Mouse (Mus musculus): ENCODE measurements around the gene Tpi1. TPM values are rescaled to one million over a fixed set of nuclear protein-coding genes. Genes with fewer than 3 reads are reported as not detected.

The Tpi1 gene
- total and polyA plus RNA-seq, 2 experiments from 2014 or later = 338 to 354 TPM

GRCm38 (mm10) chr6:124820891-124821290 is 6.8 kb upstream of the Tpi1 start:
- H3K9ac ChIP-seq = no peak overlapping the region
- no peaks in the 10 kb centered on the region for H3K4me1 ChIP-seq (ENCODE audit: insufficient read depth)
- DNase-seq (no peak), ATAC-seq (no peak)
- no peaks in the 10 kb centered on the region for H3K9me3 ChIP-seq (ENCODE audit: low read length)
- no peak for TF ChIP-seq CTCF (IDR thresholded peaks at IDR 0.05; ENCODE audit: low read depth)
- H3K4me3 ChIP-seq (ENCODE audit: low read depth, low read length) = no peak overlapping the region
- no peak overlapping the region for H3K27ac ChIP-seq (ENCODE audit: low read depth, low read length)
- peaks cover 97% of the 10 kb centered on the region for H3K36me3 ChIP-seq (ENCODE audit: insufficient read depth)
- H3K27me3 ChIP-seq (ENCODE audit: insufficient read depth, low read length) = no peaks in the 10 kb centered on the region
- 95% methylated on average over 5 of the region's 5 CpGs for WGBS
- no peak overlapping the region for H3K4me2 ChIP-seq (ENCODE audit: low read depth)

GRCm38 (mm10) chr6:124817971-124818370 is 3.9 kb upstream of the Tpi1 start:
- no peak overlapping the region for H3K9ac ChIP-seq
- TF ChIP-seq CTCF (IDR thresholded peaks at IDR 0.05; ENCODE audit: low read depth) = no peak
- peaks cover 9% of the 10 kb centered on the region for H3K4me1 ChIP-seq (ENCODE audit: insufficient read depth)
- H3K36me3 ChIP-seq (ENCODE audit: insufficient read depth) = peaks cover 74% of the 10 kb centered on the region
- no peak overlapping the region for H3K4me3 ChIP-seq (ENCODE audit: low read depth, low read length)
- DNase-seq (no peak), ATAC-seq (no peak)
- WGBS = 92% methylated on average over 8 of the region's 8 CpGs
- no peaks in the 10 kb centered on the region for H3K27me3 ChIP-seq (ENCODE audit: insufficient read depth, low read length)
- H3K4me2 ChIP-seq (ENCODE audit: low read depth) = no peak overlapping the region
- H3K9me3 ChIP-seq (ENCODE audit: low read length) = no peaks in the 10 kb centered on the region
- H3K27ac ChIP-seq (ENCODE audit: low read depth, low read length) = no peak overlapping the region

GRCm38 (mm10) chr6:124817563-124817962 is 3.5 kb upstream of the Tpi1 start:
- H3K27me3 ChIP-seq (ENCODE audit: insufficient read depth, low read length) = no peaks in the 10 kb centered on the region
- no peak overlapping the region for H3K4me3 ChIP-seq (ENCODE audit: low read depth, low read length)
- peaks cover 13% of the 10 kb centered on the region for H3K4me1 ChIP-seq (ENCODE audit: insufficient read depth)
- TF ChIP-seq CTCF (IDR thresholded peaks at IDR 0.05; ENCODE audit: low read depth) = no peak
- no peak overlapping the region for H3K4me2 ChIP-seq (ENCODE audit: low read depth)
- peaks cover 70% of the 10 kb centered on the region for H3K36me3 ChIP-seq (ENCODE audit: insufficient read depth)
- H3K9me3 ChIP-seq (ENCODE audit: low read length) = no peaks in the 10 kb centered on the region
- DNase-seq (no peak), ATAC-seq (no peak)
- 94% methylated on average over 8 of the region's 8 CpGs for WGBS
- H3K27ac ChIP-seq (ENCODE audit: low read depth, low read length) = no peak overlapping the region
- no peak overlapping the region for H3K9ac ChIP-seq

GRCm38 (mm10) chr6:124817125-124817524 is 3.0 kb upstream of the Tpi1 start:
- H3K9ac ChIP-seq = no peak overlapping the region
- H3K4me3 ChIP-seq (ENCODE audit: low read depth, low read length) = no peak overlapping the region
- no peaks in the 10 kb centered on the region for H3K27me3 ChIP-seq (ENCODE audit: insufficient read depth, low read length)
- no peak for ATAC-seq
- TF ChIP-seq CTCF (IDR thresholded peaks at IDR 0.05; ENCODE audit: low read depth) = no peak
- H3K4me2 ChIP-seq (ENCODE audit: low read depth) = no peak overlapping the region
- H3K4me1 ChIP-seq (ENCODE audit: insufficient read depth) = peaks cover 17% of the 10 kb centered on the region
- no peak overlapping the region for H3K27ac ChIP-seq (ENCODE audit: low read depth, low read length)
- no peaks in the 10 kb centered on the region for H3K9me3 ChIP-seq (ENCODE audit: low read length)
- no peak for DNase-seq
- peaks cover 68% of the 10 kb centered on the region for H3K36me3 ChIP-seq (ENCODE audit: insufficient read depth)
- WGBS = 96% methylated on average over 11 of the region's 11 CpGs

- peaks cover 68% of the 10 kb centered on the region for H3K36me3 ChIP-seq (ENCODE audit: insufficient read depth)
These were observed 2.5 kb upstream of the Tpi1 start for GRCm38 (mm10) chr6:124816611-124817010.

GRCm38 (mm10) chr6:124814858-124815774 is 1.0 kb upstream of the Tpi1 start:
- no peak for DNase-seq
- Histone ChIP-seq H3K36me3 (ENCODE audit: insufficient read depth) (peaks cover 59% of the 10 kb centered on the region), H3K4me2 (ENCODE audit: low read depth) (no peak overlapping the region), H3K9ac (no peak overlapping the region), H3K27ac (ENCODE audit: low read depth, low read length) (no peak overlapping the region), H3K9me3 (ENCODE audit: low read length) (no peaks in the 10 kb centered on the region), H3K4me3 (ENCODE audit: low read depth, low read length) (no peak overlapping the region), H3K4me1 (ENCODE audit: insufficient read depth) (peaks cover 17% of the 10 kb centered on the region), H3K27me3 (ENCODE audit: insufficient read depth, low read length) (no peaks in the 10 kb centered on the region)
- WGBS = 60% methylated on average over 9 of the region's 9 CpGs
- no peak for TF ChIP-seq CTCF (IDR thresholded peaks at IDR 0.05; ENCODE audit: low read depth)
- no peak for ATAC-seq

More at GRCm38 (mm10) chr6:124816611-124817010, 2.5 kb upstream of the Tpi1 start:
- DNase-seq = no peak
- ATAC-seq = no peak
- H3K9me3 ChIP-seq (ENCODE audit: low read length) = no peaks in the 10 kb centered on the region
- peaks cover 17% of the 10 kb centered on the region for H3K4me1 ChIP-seq (ENCODE audit: insufficient read depth)
- WGBS = 86% methylated on average over 4 of the region's 4 CpGs
- no peak overlapping the region for H3K27ac ChIP-seq (ENCODE audit: low read depth, low read length)
- no peaks in the 10 kb centered on the region for H3K27me3 ChIP-seq (ENCODE audit: insufficient read depth, low read length)
- no peak overlapping the region for H3K4me2 ChIP-seq (ENCODE audit: low read depth)
- no peak for TF ChIP-seq CTCF (IDR thresholded peaks at IDR 0.05; ENCODE audit: low read depth)
- no peak overlapping the region for H3K4me3 ChIP-seq (ENCODE audit: low read depth, low read length)
- H3K9ac ChIP-seq = no peak overlapping the region

- no peak for DNase-seq
These were observed 352 bp upstream of the Tpi1 start for GRCm38 (mm10) chr6:124814448-124814847.

More at GRCm38 (mm10) chr6:124814448-124814847, 352 bp upstream of the Tpi1 start:
- ATAC-seq = peak; percentile 34
- Histone ChIP-seq H3K9ac (peak overlapping the region; percentile 73; the same call in 1 of the 2 replicates), H3K27ac (ENCODE audit: low read depth, low read length) (peak overlapping the region; percentile 79; the same call in 1 of the 2 replicates), H3K36me3 (ENCODE audit: insufficient read depth) (peaks cover 53% of the 10 kb centered on the region), H3K4me3 (ENCODE audit: low read depth, low read length) (peak overlapping the region; percentile 57), H3K4me1 (ENCODE audit: insufficient read depth) (peaks cover 20% of the 10 kb centered on the region), H3K27me3 (ENCODE audit: insufficient read depth, low read length) (no peaks in the 10 kb centered on the region), H3K9me3 (ENCODE audit: low read length) (no peaks in the 10 kb centered on the region), H3K4me2 (ENCODE audit: low read depth) (peak overlapping the region; percentile 90)
- TF ChIP-seq CTCF (IDR thresholded peaks at IDR 0.05; ENCODE audit: low read depth) = no peak
- WGBS = 39% methylated on average over 8 of the region's 8 CpGs

Data from forebrain, postnatal 0 days (tissue).